Mouse (Mus musculus) embryonic facial prominence, embryonic 12.5 days (tissue): ENCODE results near the gene Rab40c. TPM values are rescaled to one million over a fixed set of nuclear protein-coding genes. Genes with fewer than 3 reads are reported as not detected.

Source experiments
- ATAC-seq: fragments of 200-750 bp; cut with Nextera tagmentation; 2 replicates; pipeline ENCODE4 v1.8.0; 2017; ENCODE audit not compliant: insufficient number of reproducible peaks, insufficient read depth, low FRiP score, low TSS enrichment
- H3K27ac ChIP-seq: fragments of 300-500 bp; sonication (generic); 2 replicates; pipeline ENCODE4 v1.5.1; 2016; ENCODE audit warnings: mild to moderate bottlenecking
- H3K27me3 ChIP-seq: fragments of 300-500 bp; sonication (generic); 2 replicates; pipeline ENCODE4 v1.6.1; 2016; ENCODE audit warnings: mild to moderate bottlenecking, moderate library complexity
- H3K36me3 ChIP-seq: fragments of 300-500 bp; sonication (generic); 2 replicates; pipeline ENCODE4 v1.6.1; 2016; ENCODE audit warnings: mild to moderate bottlenecking
- H3K4me1 ChIP-seq: fragments of 300-500 bp; sonication (generic); 2 replicates; pipeline ENCODE4 v1.6.1; 2016
- H3K4me2 ChIP-seq: fragments of 300-500 bp; sonication (generic); replicated peaks from 2 replicates; pipeline ENCODE4 v1.6.1; 2016; ENCODE audit warnings: mild to moderate bottlenecking, moderate library complexity
- H3K4me3 ChIP-seq: fragments of 300-500 bp; sonication (generic); 2 replicates; pipeline ENCODE4 v1.5.1; 2016; ENCODE audit warnings: mild to moderate bottlenecking
- H3K9ac ChIP-seq: fragments of 300-500 bp; sonication (generic); 2 replicates; pipeline ENCODE4 v1.6.1; 2016; ENCODE audit warnings: mild to moderate bottlenecking, moderate library complexity
- H3K9me3 ChIP-seq: fragments of 300-500 bp; sonication (generic); 2 replicates; pipeline ENCODE4 v1.6.1; 2016; ENCODE audit warnings: mild to moderate bottlenecking, moderate library complexity
- WGBS: fragments of 180-500 bp; shearing (Covaris S2); methylation state at CpG from one replicate; pipeline ENCODE4 v1.1.7; 2016; 5-methylcytosine and 5-hydroxymethylcytosine counted together
- polyA plus RNA-seq: library from polyadenylated mRNA; unstranded; fragments of >200 nt; fragmentation: Nextera tagmentation; extraction: Ambion mirVana; gene quantifications from 2 replicates; pipeline ENCODE4 v1.2.1, GENCODE M21; 2016

Gene Rab40c
- polyA plus RNA-seq, 1 experiment from 2014 or later, result 37.4 TPM

DNA sequence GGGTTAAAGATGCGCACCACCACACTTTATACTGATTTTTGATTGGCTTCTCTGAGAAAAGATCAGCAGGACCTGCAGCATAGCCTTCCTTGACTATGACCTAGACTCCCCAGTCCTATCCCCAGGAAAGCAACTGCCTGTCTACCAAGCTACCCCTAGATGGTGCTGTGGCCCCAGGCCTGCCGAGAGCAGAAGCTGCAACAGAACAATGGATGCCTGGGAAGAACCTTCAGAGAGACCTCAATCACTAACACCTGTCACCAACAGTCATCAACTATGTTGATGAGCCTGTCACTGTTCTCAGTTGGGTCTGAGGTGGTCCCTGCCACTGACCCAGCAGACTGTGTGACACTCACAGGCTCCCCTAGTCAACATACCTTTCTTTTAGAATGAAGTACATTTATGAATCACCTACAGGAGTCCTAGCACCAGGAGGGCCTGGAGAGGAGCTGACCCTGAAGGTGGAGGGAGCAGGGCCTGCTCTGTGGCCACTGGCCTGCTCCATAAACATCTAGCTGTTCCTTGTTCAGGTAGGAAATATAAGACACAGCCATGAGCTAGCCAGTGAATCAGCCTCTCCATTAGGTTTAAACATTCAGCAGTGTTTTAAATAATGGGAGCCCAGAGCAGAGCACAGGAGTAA, 25.4 kb downstream of the Rab40c start:
- ATAC-seq, result no peak; the same call in 1 of the 2 replicates
- Histone ChIP-seq H3K9ac (no peak overlapping the region), H3K27ac (no peak overlapping the region), H3K9me3 (no peaks in the 10 kb centered on the region), H3K27me3 (no peaks in the 10 kb centered on the region), H3K36me3 (peaks cover 15% of the 10 kb centered on the region), H3K4me3 (no peak overlapping the region), H3K4me2 (no peak overlapping the region), H3K4me1 (peaks cover 10% of the 10 kb centered on the region)
- WGBS, result 46% methylated on average over 2 of the region's 2 CpGs

DNA sequence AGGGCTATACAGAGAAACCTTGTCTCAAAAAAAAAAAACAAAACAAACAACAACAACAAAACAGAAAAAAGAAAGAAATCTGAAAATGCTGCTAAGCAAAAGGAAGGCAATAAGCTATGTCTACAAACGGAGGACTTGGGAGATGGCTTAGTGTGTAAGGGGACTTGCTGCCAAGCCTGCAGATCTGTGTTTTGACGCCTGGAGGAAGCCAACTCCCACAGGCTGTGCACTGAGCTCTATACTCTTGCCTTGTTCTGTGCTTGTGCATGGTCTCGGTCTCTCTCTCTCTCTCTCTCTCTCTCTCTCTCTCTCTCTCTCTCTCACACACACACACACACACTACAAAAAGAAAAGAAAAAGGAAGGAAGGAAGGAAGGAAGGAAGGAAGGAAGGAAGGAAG, 30.7 kb downstream of the Rab40c start:
- H3K4me3 ChIP-seq, result no peak overlapping the region
- no peaks in the 10 kb centered on the region for H3K9me3 ChIP-seq
- peaks cover 34% of the 10 kb centered on the region for H3K36me3 ChIP-seq
- no peaks in the 10 kb centered on the region for H3K27me3 ChIP-seq
- H3K9ac ChIP-seq, result no peak overlapping the region
- WGBS, result 89% methylated on average over 3 of the region's 3 CpGs
- no peak overlapping the region for H3K27ac ChIP-seq
- ATAC-seq, result no peak
- no peaks in the 10 kb centered on the region; the same call in 1 of the 2 replicates for H3K4me1 ChIP-seq
- H3K4me2 ChIP-seq, result no peak overlapping the region

DNA sequence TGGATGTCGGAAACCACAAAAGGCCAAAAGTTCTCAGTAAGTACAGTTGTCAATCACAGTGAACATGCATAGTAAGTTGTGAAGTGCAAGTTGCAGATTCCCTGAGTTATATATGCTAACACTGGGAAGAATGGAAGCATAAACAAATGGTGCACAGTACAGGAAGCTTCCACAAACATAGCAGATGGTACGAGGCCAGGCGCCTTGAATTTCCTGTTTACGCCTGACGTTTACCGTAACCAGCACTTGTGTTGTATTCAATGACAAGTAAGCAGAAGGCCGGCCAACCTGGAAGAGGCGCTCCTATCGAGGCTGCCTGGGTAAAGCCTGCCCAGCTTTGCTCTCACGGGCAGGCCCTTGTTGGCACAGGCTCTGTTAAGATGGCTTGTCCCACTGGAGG, 32.1 kb downstream of the Rab40c start:
- H3K4me1 ChIP-seq, result 0 out of 2 replicates have a peak, but pooled peaks cover under 1% of the 10 kb centered on the region
- H3K9ac ChIP-seq, result no peak overlapping the region
- no peak for ATAC-seq
- no peaks in the 10 kb centered on the region for H3K27me3 ChIP-seq
- 86% methylated on average over 10 of the region's 10 CpGs for WGBS
- no peak overlapping the region for H3K27ac ChIP-seq
- no peak overlapping the region for H3K4me2 ChIP-seq
- peaks cover 48% of the 10 kb centered on the region for H3K36me3 ChIP-seq
- no peak overlapping the region for H3K4me3 ChIP-seq
- no peaks in the 10 kb centered on the region for H3K9me3 ChIP-seq

- no peak for ATAC-seq
- H3K27ac ChIP-seq, result no peak overlapping the region
- H3K27me3 ChIP-seq, result no peaks in the 10 kb centered on the region
- H3K36me3 ChIP-seq, result peaks cover 53% of the 10 kb centered on the region
- no peak overlapping the region for H3K4me2 ChIP-seq
- H3K4me3 ChIP-seq, result no peak overlapping the region
- H3K4me1 ChIP-seq, result 0 out of 2 replicates have a peak, but pooled peaks cover 5% of the 10 kb centered on the region
- no peaks in the 10 kb centered on the region for H3K9me3 ChIP-seq
- no peak overlapping the region for H3K9ac ChIP-seq
These were observed 32.7 kb downstream of the Rab40c start for GRCm38 (mm10) chr17:25886806-25887205.

DNA sequence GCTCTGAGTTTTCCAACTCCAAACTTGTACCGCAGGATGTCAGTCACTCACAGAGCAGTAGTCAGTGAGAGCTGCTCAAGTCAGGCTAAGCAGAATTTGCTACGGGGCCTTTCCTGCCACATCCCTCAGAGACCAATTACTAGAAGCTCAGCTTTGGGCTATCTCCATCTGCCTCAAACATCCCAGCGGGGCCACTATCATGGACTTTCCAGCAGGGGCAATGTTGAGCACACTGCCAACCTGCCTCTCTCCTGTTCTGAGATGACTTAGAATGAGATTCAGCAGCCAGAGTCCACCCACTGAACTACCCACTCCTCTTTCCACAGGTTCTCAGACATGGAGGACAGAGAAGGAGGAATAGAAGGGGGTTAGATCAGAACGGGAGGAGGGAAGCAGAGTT, 33.9 kb downstream of the Rab40c start:
- ATAC-seq, result no peak
- no peak overlapping the region for H3K27ac ChIP-seq
- H3K27me3 ChIP-seq, result no peaks in the 10 kb centered on the region
- no peak overlapping the region for H3K4me3 ChIP-seq
- H3K4me2 ChIP-seq, result no peak overlapping the region
- H3K9me3 ChIP-seq, result no peaks in the 10 kb centered on the region
- WGBS, result 40% methylated on average over 4 of the region's 4 CpGs
- H3K36me3 ChIP-seq, result peaks cover 57% of the 10 kb centered on the region
- H3K9ac ChIP-seq, result no peak overlapping the region
- H3K4me1 ChIP-seq, result peaks cover 16% of the 10 kb centered on the region

- Histone ChIP-seq H3K4me1 (peaks cover 24% of the 10 kb centered on the region), H3K27me3 (no peaks in the 10 kb centered on the region), H3K36me3 (peaks cover 46% of the 10 kb centered on the region), H3K4me2 (no peak overlapping the region), H3K9ac (no peak overlapping the region), H3K9me3 (no peaks in the 10 kb centered on the region), H3K27ac (no peak overlapping the region), H3K4me3 (no peak overlapping the region)
- WGBS, result 91% methylated on average over 3 of the region's 3 CpGs
- no peak for ATAC-seq
These were observed 35.7 kb downstream of the Rab40c start for GRCm38 (mm10) chr17:25883824-25884223.

GRCm38 (mm10) chr17:25883268-25883667, 36.3 kb downstream of the Rab40c start:
- Histone ChIP-seq H3K4me2 (no peak overlapping the region), H3K9ac (no peak overlapping the region), H3K9me3 (no peaks in the 10 kb centered on the region), H3K27ac (no peak overlapping the region), H3K4me1 (peaks cover 24% of the 10 kb centered on the region), H3K27me3 (no peaks in the 10 kb centered on the region), H3K4me3 (no peak overlapping the region), H3K36me3 (peaks cover 52% of the 10 kb centered on the region)
- no peak for ATAC-seq
- 79% methylated on average over 8 of the region's 8 CpGs for WGBS

DNA sequence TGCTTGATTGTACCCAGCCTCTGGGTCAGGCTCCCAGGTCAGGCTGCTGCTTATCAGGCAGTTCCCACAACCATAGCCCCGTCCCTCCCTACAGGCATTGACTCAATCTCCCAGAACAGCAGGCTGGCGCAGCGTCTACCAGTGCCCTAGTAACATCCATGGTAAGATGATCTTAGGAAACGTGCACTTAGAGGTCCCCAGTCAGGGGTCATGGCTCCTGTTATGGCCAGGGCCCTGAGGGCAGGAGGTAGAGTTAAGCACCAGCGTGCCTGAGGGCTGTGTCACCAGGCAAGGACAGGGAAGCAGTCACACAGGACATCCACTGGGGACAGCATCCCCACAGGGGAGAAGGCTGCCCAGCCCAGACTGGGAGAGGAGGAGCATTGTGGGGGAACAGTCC, 37.2 kb downstream of the Rab40c start:
- H3K4me3 ChIP-seq, result no peak overlapping the region

GRCm38 (mm10) chr17:25881691-25882090, 37.8 kb downstream of the Rab40c start:
- Histone ChIP-seq H3K27me3 (no peaks in the 10 kb centered on the region), H3K9me3 (no peaks in the 10 kb centered on the region), H3K36me3 (peaks cover 55% of the 10 kb centered on the region), H3K9ac (0 out of 2 replicates have a peak overlapping the region, but pooled peaks have one; percentile 15), H3K4me1 (peaks cover 28% of the 10 kb centered on the region), H3K27ac (0 out of 2 replicates have a peak overlapping the region, but pooled peaks have one; percentile 18), H3K4me2 (no peak overlapping the region), H3K4me3 (no peak overlapping the region)
- WGBS, result 12% methylated on average over 4 of the region's 4 CpGs
- no peak for ATAC-seq

More for the DNA sequence above, 37.2 kb downstream of the Rab40c start:
- H3K36me3 ChIP-seq, result peaks cover 55% of the 10 kb centered on the region
- WGBS, result 25% methylated on average over 5 of the region's 5 CpGs
- ATAC-seq, result 0 out of 2 replicates have a peak, but pooled peaks have one; percentile 18
- peaks cover 24% of the 10 kb centered on the region for H3K4me1 ChIP-seq
- H3K27ac ChIP-seq, result 0 out of 2 replicates have a peak overlapping the region, but pooled peaks have one; percentile 31
- H3K4me2 ChIP-seq, result no peak overlapping the region
- no peak overlapping the region for H3K9ac ChIP-seq
- no peaks in the 10 kb centered on the region for H3K27me3 ChIP-seq
- no peaks in the 10 kb centered on the region for H3K9me3 ChIP-seq

GRCm38 (mm10) chr17:25880913-25881641, 38.5 kb downstream of the Rab40c start:
- Histone ChIP-seq H3K27ac (peak overlapping the region; percentile 38; the same call in 1 of the 2 replicates), H3K4me2 (no peak overlapping the region), H3K27me3 (no peaks in the 10 kb centered on the region), H3K9ac (no peak overlapping the region), H3K9me3 (no peaks in the 10 kb centered on the region), H3K36me3 (peaks cover 55% of the 10 kb centered on the region), H3K4me3 (no peak overlapping the region), H3K4me1 (peaks cover 34% of the 10 kb centered on the region)
- ATAC-seq, result no peak
- WGBS, result 9% methylated on average over 5 of the region's 5 CpGs

DNA sequence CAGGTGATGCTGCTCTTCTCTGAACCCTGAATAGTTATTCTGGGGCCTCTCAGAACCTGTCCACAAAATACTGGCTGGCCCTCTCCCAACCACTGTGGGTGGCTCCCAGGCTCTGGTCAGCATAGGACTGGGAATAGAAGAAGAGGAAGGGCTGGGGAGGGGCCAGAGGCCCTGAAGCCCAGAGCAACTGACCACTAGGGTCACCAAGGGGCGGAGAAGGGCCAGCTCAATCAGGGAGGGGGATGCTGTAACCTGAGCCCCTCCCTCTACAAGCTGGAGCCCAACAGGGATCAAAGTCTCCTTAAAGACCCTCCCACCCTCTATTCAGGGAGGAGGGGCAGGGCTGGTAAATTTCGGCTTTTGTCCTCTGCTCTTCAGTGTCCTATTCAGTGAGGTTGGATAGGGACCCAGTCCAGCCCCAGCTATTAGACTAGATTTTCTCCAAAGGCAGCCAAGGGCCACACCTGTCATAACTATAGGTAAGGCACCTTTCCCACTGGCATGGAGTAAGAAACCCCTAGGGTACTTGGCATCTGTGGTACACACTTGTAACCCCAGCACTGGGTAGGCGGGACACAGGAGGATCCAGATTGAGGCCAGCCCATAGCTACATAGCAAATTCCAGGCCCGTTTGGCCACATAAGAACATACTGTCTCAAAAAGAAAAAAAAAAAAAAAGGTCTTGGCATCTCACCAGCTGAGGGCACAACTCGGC, 39.2 kb downstream of the Rab40c start, which contains the start of gene Wfikkn1:
TSS of gene Wfikkn1 (minus strand) at position 663 of the 715 bp plus-strand sequence.
- 22% methylated on average over 5 of the region's 5 CpGs for whole genome bisulfite sequencing
- Histone ChIP-seq H3K4me2 (no peak within 1 kb of the TSS), H3K9ac (0 out of 2 replicates have a peak within 1 kb of the TSS, but pooled peaks have one; percentile 15), H3K36me3 (peaks cover 55% of the 10 kb centered on the region), H3K9me3 (no peaks in the 10 kb centered on the region), H3K4me1 (peaks cover 37% of the 10 kb centered on the region), H3K4me3 (no peak within 1 kb of the TSS), H3K27me3 (no peaks in the 10 kb centered on the region), H3K27ac (peak within 1 kb of the TSS; percentile 38; the same call in 1 of the 2 replicates)
- no peak for ATAC-seq
